Mouse (Mus musculus): ENCODE measurements around the gene Naip2.
"Not testable (repeated sequence)": the region's sequence is repeated elsewhere in the genome, so short reads cannot be mapped to it uniquely, and the experiment has no call there.

GRCm38 (mm10) chr13:100213683-100214082, 11.8 kb upstream of the Naip2 start:
- TF ChIP-seq POLR2A, CTCF (IDR thresholded peaks at IDR 0.05; ENCODE audit: insufficient read depth, low read depth, low read length): not testable (repeated sequence)

Data from olfactory bulb, adult 2 months (tissue).